Mouse (Mus musculus) embryonic stem cell, embryonic (primary cell): ENCODE measurements around the gene Elovl7.

Experiments
- CTCF ChIA-PET, 4 experiments: fragments of 300-600 bp in 2 of 4; fragments of 350-600 bp in 2 of 4; sonication (Branson Sonifier 250); formaldehyde crosslinking; loops; one replicate each; lab custom pipeline; 2022; ENCODE audit warnings: inconsistent platforms in 2 of 4; lab: Charles Lee
- POLR2A ChIA-PET, 4 experiments: fragments of 300-600 bp in 2 of 4; fragments of 350-600 bp in 2 of 4; sonication (Branson Sonifier 250); formaldehyde crosslinking; loops; one replicate each; lab custom pipeline; 2022; ENCODE audit warnings: antibody characterized with exemption in 4 of 4, inconsistent platforms in 1 of 4; lab: Charles Lee

Elovl7 gene

GRCm38 (mm10) chr13:108277320-108277719 lies 63.1 kb downstream of the Elovl7 start:
- ChIA-PET CTCF (interaction anchor here in 1 of 4 experiments (0.9 kb wide), 1 partner anchor 551 kb away, joined by 4 read pairs; no protein-coding TSS in a partner anchor), POLR2A (interaction anchor here in 1 of 4 experiments (1.0 kb wide), 1 partner anchor 14 kb away, joined by 3 read pairs; no protein-coding TSS in a partner anchor)

DNA sequence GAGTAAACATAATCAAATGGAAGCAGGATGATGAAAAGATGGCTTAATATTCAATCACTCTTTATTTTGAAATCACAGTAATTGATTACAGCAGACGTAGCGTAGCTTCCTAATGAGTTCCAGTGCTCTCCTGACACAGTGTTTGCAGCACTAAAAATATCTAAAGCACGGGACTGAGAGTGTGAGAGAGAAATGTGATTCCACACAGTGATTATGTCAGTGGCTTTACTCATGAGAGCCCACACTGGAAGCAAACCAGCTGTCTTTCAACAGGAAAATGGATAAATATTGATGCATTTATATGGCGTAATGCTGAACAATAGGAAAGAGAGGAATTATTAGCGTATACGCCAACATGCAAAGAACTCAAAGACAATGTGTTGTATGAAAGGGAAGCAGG lies 64.4 kb downstream of the Elovl7 start:
- ChIA-PET POLR2A (no interaction called here), CTCF (no interaction called here)

GRCm38 (mm10) chr13:108284312-108284711 lies 70.1 kb downstream of the Elovl7 start:
- ChIA-PET CTCF (no interaction called here), POLR2A (interaction anchor here in 1 of 4 experiments (0.9 kb wide), 1 partner anchor 23 kb away, joined by 3 read pairs; no protein-coding TSS in a partner anchor)

- ChIA-PET POLR2A (interaction anchor here in 3 of 4 experiments (0.6 to 1.5 kb wide), 9 partner anchors 9 to 877 kb away, joined by 3 to 6 read pairs (median 3); partner anchors contain the start of gene Depdc1b (in 1 of the 3)), CTCF (interaction anchor here in 2 of 4 experiments (0.5 to 0.6 kb wide), 2 partner anchors 15 to 121 kb away, joined by 3 to 6 read pairs; no protein-coding TSS in a partner anchor)
Observed at GRCm38 (mm10) chr13:108287953-108288352, 73.7 kb downstream of the Elovl7 start.

DNA sequence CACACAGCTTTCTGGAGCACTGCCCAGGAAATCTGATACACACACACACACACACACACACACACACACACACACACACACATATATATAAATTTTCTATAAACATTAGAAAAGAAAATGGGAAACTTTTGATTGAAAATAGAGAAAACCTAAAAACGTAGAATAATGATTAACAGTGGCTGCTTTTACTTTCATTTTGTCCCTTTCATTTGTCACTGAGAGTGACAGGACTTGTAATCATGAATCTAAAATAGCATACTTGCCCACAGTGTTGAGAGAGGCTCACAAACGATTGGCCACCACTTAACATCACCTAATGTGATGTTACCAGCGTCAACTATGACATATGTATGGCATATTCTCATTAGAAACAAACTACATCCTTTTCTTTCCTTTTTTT lies 75.2 kb downstream of the Elovl7 start:
- ChIA-PET CTCF (no interaction called here), POLR2A (interaction anchor here in 1 of 4 experiments (1.5 kb wide), 1 partner anchor 12 kb away, joined by 4 read pairs; no protein-coding TSS in a partner anchor)

GRCm38 (mm10) chr13:108290314-108290713 lies 76.1 kb downstream of the Elovl7 start:
- ChIA-PET CTCF (no interaction called here), POLR2A (no interaction called here)

GRCm38 (mm10) chr13:108297350-108298093 lies 83.3 kb downstream of the Elovl7 start:
- ChIA-PET POLR2A (interaction anchor here (0.6 to 2.2 kb wide), 7 partner anchors 9 to 1129 kb away, joined by 3 to 13 read pairs (median 6); partner anchors contain the start of gene Depdc1b (in 2 of the 4)), CTCF (interaction anchor here in 3 of 4 experiments (0.6 to 1.3 kb wide), 6 partner anchors 19 to 398 kb away, joined by 3 to 4 read pairs (median 3); partner anchors contain the start of gene Depdc1b (in 2 of the 3))

DNA sequence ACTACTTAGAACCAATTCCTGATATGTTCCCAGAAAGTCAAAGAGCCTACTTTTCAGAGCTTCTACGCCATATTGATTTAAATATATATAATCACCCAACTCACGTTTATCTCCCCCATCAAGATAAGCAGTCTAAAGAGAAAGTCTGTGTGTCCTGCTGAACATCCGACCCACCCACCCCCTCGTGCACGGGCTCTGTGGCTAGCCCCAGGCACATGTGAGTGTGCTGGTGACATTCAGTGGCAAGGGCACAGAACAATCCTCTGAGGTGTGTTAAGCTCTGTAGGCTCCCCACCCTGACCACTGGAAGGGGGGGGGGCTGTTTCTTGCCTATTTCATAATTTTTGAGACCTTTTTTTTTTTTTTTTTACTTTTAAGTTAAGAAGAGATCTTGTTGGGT lies 84.0 kb downstream of the Elovl7 start:
- POLR2A ChIA-PET = interaction anchor here in 3 of 4 experiments (1.0 to 2.2 kb wide), 5 partner anchors 10 to 18 kb away, joined by 3 to 13 read pairs (median 10); partner anchors contain the start of gene Depdc1b (in 2 of the 3)
- CTCF ChIA-PET = interaction anchor here in 1 of 4 experiments (0.6 to 1.3 kb wide), 2 partner anchors 18 to 162 kb away, joined by 3 to 4 read pairs; partner anchors contain the start of gene Depdc1b

GRCm38 (mm10) chr13:108300346-108300950 lies 86.2 kb downstream of the Elovl7 start:
- CTCF ChIA-PET = interaction anchor here in 3 of 4 experiments (0.9 to 3.1 kb wide), 3 partner anchors 16 to 147 kb away, joined by 3 to 10 read pairs (median 5); partner anchors contain the start of gene Depdc1b (in 2 of the 3)
- POLR2A ChIA-PET = interaction anchor here in 3 of 4 experiments (0.7 to 1.8 kb wide), 4 partner anchors 12 to 16 kb away, joined by 3 to 5 read pairs (median 4); partner anchors contain the start of gene Depdc1b (in 3 of the 3)

DNA sequence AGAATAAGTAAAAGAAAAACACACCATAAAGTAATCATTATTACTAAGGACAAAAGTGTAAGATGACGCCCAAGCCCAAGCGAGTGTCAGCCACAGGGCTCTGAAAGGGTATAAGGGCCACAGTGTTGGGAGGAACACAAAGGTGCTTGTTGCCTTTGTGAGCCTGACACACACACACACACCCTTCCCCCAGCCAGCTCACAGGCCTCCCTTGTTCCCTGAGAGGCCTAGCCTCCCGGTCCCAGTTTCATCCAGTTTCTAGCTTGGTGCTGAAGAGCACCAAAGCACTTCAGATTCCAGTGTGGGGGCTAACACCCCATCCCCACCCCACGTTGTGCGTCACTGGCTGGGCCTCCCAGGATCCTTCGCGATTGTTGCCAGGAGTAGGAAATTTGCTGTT lies 87.2 kb downstream of the Elovl7 start:
- CTCF ChIA-PET = interaction anchor here in 2 of 4 experiments (0.9 to 3.1 kb wide), 3 partner anchors 15 kb away, joined by 3 to 10 read pairs (median 5); partner anchors contain the start of gene Depdc1b (in 2 of the 2)
- POLR2A ChIA-PET = interaction anchor here in 3 of 4 experiments (0.6 to 1.8 kb wide), 7 partner anchors 9 to 589 kb away, joined by 3 to 8 read pairs (median 5); partner anchors contain the start of gene Depdc1b (in 2 of the 3)

DNA sequence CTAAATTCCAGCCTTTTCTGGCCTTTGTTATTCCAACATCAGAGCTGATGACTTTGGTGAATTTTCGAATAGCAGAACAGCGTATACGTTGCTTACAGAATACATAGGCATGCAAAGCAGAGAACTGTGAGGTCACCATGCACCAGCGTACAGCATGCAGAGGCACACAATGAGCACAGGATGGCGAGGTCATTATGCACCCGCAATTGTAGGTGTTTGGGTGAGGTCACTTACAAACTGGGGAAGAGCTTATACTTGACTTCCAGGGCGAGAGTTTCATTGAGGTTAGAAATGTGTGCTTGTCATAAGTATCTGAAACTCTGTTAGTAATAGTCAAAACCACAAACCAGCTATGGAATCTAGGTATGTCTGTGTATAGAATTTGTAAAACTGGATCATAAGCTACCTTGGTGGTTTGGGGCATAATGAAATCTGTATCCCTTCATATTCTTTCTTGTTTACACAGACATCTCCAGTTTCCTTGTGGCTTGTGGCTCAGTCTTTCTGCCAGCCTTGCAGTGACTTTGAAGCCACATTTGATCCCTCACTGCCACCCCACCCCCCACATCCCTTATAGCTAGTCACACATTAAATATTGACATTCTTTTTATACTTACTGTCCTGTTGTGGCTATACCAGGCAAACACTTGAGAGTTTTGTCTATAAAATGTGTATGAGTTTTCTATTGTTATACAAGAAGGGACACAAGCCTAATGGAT lies 88.9 kb downstream of the Elovl7 start:
- ChIA-PET CTCF (interaction anchor here in 3 of 4 experiments (0.5 to 3.1 kb wide), 4 partner anchors 13 to 151 kb away, joined by 3 to 10 read pairs (median 3); partner anchors contain the start of gene Depdc1b (in 2 of the 3)), POLR2A (interaction anchor here in 3 of 4 experiments (1.2 to 2.4 kb wide), 3 partner anchors 13 kb away, joined by 5 to 11 read pairs (median 8); partner anchors contain the start of gene Depdc1b (in 3 of the 3))

DNA sequence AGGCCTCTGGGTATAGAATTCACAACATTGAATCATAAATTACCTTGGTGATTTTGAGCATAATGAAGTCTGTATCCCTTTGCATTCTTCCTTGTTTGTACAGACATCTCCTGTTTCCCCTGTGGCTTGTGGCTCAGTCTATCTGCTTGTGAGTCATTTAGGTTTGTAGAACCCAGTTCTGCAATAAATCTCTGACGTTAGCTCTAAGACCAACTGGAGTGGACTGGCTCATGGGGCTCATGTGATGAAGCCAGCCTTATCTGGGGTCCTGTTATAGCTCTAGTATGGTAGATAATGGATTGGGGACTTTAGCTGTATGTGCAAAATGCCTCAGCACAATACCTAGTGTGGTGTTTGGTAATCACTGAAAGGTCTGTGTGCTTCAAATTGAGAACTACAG lies 89.6 kb downstream of the Elovl7 start:
- ChIA-PET CTCF (interaction anchor here in 2 of 4 experiments (0.5 to 1.1 kb wide), 2 partner anchors 12 to 151 kb away, joined by 3 read pairs; partner anchors contain the start of gene Depdc1b (in 1 of the 2)), POLR2A (interaction anchor here in 3 of 4 experiments (0.6 to 2.4 kb wide), 4 partner anchors 12 to 72 kb away, joined by 3 to 8 read pairs (median 4); partner anchors contain the start of gene Depdc1b (in 3 of the 3))

DNA sequence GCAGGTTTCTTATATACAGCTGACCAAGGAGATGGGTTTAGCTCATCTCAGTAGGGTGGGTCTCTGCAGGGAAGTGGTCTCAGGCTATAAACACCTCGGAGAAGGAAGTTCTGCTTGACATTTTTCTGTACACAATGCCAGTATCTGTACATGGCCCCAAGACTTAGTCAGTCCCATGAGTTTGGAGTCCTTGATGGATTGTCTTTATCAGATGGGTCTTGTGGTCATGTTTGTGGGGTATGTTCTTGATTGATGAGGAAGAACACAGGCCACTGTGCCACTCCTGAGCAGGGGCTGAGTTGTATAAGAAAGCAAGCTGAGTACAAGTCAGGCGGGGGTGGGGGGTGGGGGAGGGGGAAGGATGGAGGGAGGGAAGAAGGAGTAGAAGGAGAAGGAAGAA lies 90.5 kb downstream of the Elovl7 start:
- ChIA-PET CTCF (interaction anchor here in 1 of 4 experiments (0.6 kb wide), 1 partner anchor 33 kb away, joined by 3 read pairs; no protein-coding TSS in a partner anchor), POLR2A (interaction anchor here in 2 of 4 experiments (0.6 to 1.6 kb wide), 3 partner anchors 12 to 244 kb away, joined by 4 to 5 read pairs (median 5); partner anchors contain the start of gene Depdc1b (in 1 of the 2))

DNA sequence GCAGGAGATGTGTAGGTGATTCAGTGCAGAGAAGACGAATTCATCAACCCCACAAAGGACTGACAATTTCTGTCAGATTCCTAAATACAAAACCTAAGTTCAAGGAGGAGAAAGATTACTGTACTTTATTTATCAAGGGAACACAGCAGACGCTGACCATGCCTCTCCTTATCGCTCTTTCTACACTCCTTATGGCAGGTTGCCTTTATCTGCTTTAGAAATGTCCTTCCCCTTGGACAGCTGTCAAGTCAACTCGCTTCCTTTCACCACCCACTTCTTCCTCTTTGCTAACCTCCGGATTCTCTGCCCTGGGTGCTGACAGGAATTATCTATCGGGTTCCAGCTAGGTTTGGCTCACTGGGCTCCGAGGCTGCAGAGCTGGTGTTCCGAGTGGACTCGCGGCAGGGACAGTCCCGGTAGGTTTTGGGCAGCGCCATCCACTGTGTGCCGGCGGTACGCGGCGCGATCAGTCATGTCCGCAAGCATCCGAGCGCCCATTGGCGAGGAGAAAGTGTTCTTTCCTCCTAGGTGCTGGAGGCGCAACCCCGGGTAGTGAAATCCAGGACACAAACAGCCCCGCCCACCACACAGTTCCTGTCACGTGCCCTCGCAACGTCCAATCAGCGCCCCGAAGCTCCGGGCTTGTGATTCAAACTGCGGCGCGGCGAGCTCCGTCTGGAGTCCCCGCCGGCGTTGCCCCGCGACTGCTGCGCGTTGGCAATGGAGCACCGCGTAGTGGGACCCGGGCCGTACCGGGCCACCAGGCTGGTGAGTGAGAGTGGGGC lies 101.7 kb downstream of the Elovl7 start, which contains the start of gene Depdc1b:
TSS of gene Depdc1b (plus strand) at position 631 of the 785 bp plus-strand sequence.
- ChIA-PET CTCF (interaction anchor here (0.6 to 1.8 kb wide), 19 partner anchors 9 to 164 kb away, joined by 3 to 10 read pairs (median 3); partner anchors contain the start of genes Ercc8 (in 1 of the 4) and Ndufaf2 (in 1 of the 4)), POLR2A (interaction anchor here in 3 of 4 experiments (0.6 to 2.4 kb wide), 51 partner anchors 9 to 1410 kb away, joined by 3 to 17 read pairs (median 4); partner anchors contain the start of genes Elovl7 (in 2 of the 3), Ercc8 (in 2 of the 3) and Ndufaf2 (in 2 of the 3))

GRCm38 (mm10) chr13:108316487-108316903 lies 102.3 kb downstream of the Elovl7 start:
- ChIA-PET POLR2A (interaction anchor here in 3 of 4 experiments (0.5 to 2.4 kb wide), 49 partner anchors 8 to 1410 kb away, joined by 3 to 17 read pairs (median 4); partner anchors contain the start of genes Elovl7 (in 2 of the 3), Ercc8 (in 2 of the 3) and Ndufaf2 (in 2 of the 3)), CTCF (interaction anchor here (0.6 to 1.8 kb wide), 17 partner anchors 9 to 165 kb away, joined by 3 to 10 read pairs (median 4); partner anchors contain the start of genes Ercc8 (in 1 of the 4) and Ndufaf2 (in 1 of the 4))

DNA sequence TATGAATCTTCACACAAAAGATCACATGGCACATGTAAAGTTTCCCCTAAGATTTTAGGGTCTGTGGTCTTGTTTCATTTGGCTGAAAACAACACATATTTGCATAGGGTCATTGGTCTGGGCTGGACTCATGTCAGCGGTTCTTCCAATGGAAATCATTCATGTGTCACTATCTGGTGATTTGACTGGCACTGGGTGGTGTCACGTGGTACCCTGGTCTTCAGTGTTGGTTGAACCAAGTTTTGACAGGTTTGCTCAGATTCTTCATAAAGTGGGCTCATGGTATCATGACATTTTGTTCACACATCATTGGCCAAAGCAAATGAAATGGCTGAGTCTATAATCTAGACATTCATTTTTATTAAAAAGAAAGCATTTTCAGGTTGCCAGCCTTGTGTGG lies 103.2 kb downstream of the Elovl7 start:
- POLR2A ChIA-PET = interaction anchor here in 1 of 4 experiments (0.7 to 2.4 kb wide), 2 partner anchors 8 to 159 kb away, joined by 3 to 17 read pairs; partner anchors contain the start of genes Ercc8 and Ndufaf2
- CTCF ChIA-PET = no interaction called here
